Mouse (Mus musculus): ENCODE measurements around the gene C8g. TPM values are rescaled to one million over a fixed set of nuclear protein-coding genes. Genes with fewer than 3 reads are reported as not detected.

The C8g gene
- total and polyA plus RNA-seq, 2 experiments from 2014 or later, result 1.6 to 2.4 TPM

GRCm38 (mm10) chr2:25480541-25480940, 21.0 kb downstream of the C8g start:
- WGBS, result 77% methylated on average over 1 of the region's 1 CpGs
- no peak overlapping the region for H3K9ac ChIP-seq (replicated peaks; ENCODE audit: low read depth, low read length)
- no peaks in the 10 kb centered on the region; the same call in 1 of the 2 replicates for H3K4me1 ChIP-seq (ENCODE audit: control insufficient read depth, insufficient read depth)
- TF ChIP-seq CTCF (IDR thresholded peaks at IDR 0.05; ENCODE audit: low read depth), result no peak
- no peak for TF ChIP-seq EP300 (IDR thresholded peaks at IDR 0.05; ENCODE audit: low read depth)
- ATAC-seq (ENCODE audit: insufficient read depth, low read depth) (no peak), DNase-seq (ENCODE audit: low spot score) (no peak)
- no peaks in the 10 kb centered on the region for H3K27me3 ChIP-seq (ENCODE audit: control insufficient read depth, insufficient read depth, low read length)
- no peak overlapping the region for H3K4me2 ChIP-seq (ENCODE audit: low read depth, low read length)
- H3K36me3 ChIP-seq (replicated peaks; ENCODE audit: control insufficient read depth, insufficient read depth, low read length), result no peaks in the 10 kb centered on the region
- H3K4me3 ChIP-seq (ENCODE audit: low read depth, low read length), result no peak overlapping the region
- no peaks in the 10 kb centered on the region for H3K9me3 ChIP-seq (replicated peaks; ENCODE audit: control insufficient read depth, low read length)
- no peak overlapping the region for H3K27ac ChIP-seq (ENCODE audit: low read depth)

- no peaks in the 10 kb centered on the region for H3K36me3 ChIP-seq (replicated peaks; ENCODE audit: control insufficient read depth, insufficient read depth, low read length)
- no peak for ATAC-seq (ENCODE audit: insufficient read depth, low read depth)
- WGBS, result 67% methylated on average over 10 of the region's 10 CpGs
- H3K9me3 ChIP-seq (replicated peaks; ENCODE audit: control insufficient read depth, low read length), result no peaks in the 10 kb centered on the region
- H3K4me2 ChIP-seq (ENCODE audit: low read depth, low read length), result no peak overlapping the region
- no peaks in the 10 kb centered on the region for H3K27me3 ChIP-seq (ENCODE audit: control insufficient read depth, insufficient read depth, low read length)
- no peak for DNase-seq (ENCODE audit: low spot score)
- no peaks in the 10 kb centered on the region; the same call in 1 of the 2 replicates for H3K4me1 ChIP-seq (ENCODE audit: control insufficient read depth, insufficient read depth)
- H3K27ac ChIP-seq (ENCODE audit: low read depth), result no peak overlapping the region
- TF ChIP-seq CTCF (IDR thresholded peaks at IDR 0.05; ENCODE audit: low read depth) (no peak), EP300 (IDR thresholded peaks at IDR 0.05; ENCODE audit: low read depth) (no peak)
- H3K9ac ChIP-seq (replicated peaks; ENCODE audit: low read depth, low read length), result no peak overlapping the region
- no peak overlapping the region for H3K4me3 ChIP-seq (ENCODE audit: low read depth, low read length)
These were observed 21.8 kb downstream of the C8g start for GRCm38 (mm10) chr2:25479551-25480311.

DNA sequence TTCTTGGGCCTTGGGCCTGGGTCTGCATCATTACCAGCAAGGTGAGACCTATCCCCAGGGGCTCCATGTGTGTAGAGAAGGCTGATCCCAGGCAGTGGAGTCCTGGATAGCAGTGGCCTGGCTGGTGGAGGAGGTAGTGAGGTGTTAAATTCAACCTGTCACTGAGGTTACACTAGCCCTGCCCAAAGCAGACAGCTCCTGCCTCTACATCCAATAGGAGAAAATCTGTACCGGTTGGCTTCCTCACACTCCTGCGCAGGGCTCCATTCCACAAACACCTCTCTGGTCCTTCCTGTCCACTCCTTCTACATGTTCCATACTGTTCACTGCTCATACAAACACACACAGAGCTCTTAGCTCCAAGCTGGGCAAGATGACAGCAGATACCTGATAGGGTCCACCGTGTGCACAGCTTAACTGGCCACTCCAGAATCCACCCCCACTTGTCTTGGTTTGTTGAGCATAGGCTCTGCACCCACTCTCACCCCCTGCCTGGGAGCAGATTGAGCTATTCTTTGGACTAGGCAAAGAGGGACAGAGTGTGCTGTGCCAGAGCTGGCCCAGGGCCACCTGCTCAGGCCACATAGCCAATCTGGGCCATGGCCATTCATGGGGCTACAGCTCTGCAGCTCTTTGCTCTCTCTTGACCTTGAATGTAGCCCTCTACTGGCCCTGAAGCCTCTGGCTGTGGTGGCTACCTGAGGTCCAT, 23.4 kb downstream of the C8g start:
- Histone ChIP-seq H3K36me3 (replicated peaks; ENCODE audit: control insufficient read depth, insufficient read depth, low read length) (no peaks in the 10 kb centered on the region), H3K9me3 (replicated peaks; ENCODE audit: control insufficient read depth, low read length) (no peaks in the 10 kb centered on the region), H3K4me2 (ENCODE audit: low read depth, low read length) (no peak overlapping the region), H3K27me3 (ENCODE audit: control insufficient read depth, insufficient read depth, low read length) (no peaks in the 10 kb centered on the region), H3K9ac (replicated peaks; ENCODE audit: low read depth, low read length) (no peak overlapping the region), H3K4me1 (ENCODE audit: control insufficient read depth, insufficient read depth) (no peaks in the 10 kb centered on the region; the same call in 1 of the 2 replicates), H3K4me3 (ENCODE audit: low read depth, low read length) (no peak overlapping the region), H3K27ac (ENCODE audit: low read depth) (no peak overlapping the region)
- no peak for TF ChIP-seq CTCF (IDR thresholded peaks at IDR 0.05; ENCODE audit: low read depth)
- TF ChIP-seq EP300 (IDR thresholded peaks at IDR 0.05; ENCODE audit: low read depth), result no peak
- DNase-seq (ENCODE audit: low spot score) (no peak), ATAC-seq (ENCODE audit: insufficient read depth, low read depth) (peak; percentile 63)
- WGBS, result 73% methylated on average over 3 of the region's 3 CpGs

- no peak for TF ChIP-seq EP300 (IDR thresholded peaks at IDR 0.05; ENCODE audit: low read depth)
- no peak for TF ChIP-seq CTCF (IDR thresholded peaks at IDR 0.05; ENCODE audit: low read depth)
- no peak for ATAC-seq (ENCODE audit: insufficient read depth, low read depth)
- 82% methylated on average over 8 of the region's 8 CpGs for WGBS
These were observed 24.0 kb downstream of the C8g start for GRCm38 (mm10) chr2:25477541-25477940.

GRCm38 (mm10) chr2:25472550-25472949, 29.0 kb downstream of the C8g start:
- no peak for DNase-seq (ENCODE audit: low spot score)
- Histone ChIP-seq H3K9ac (replicated peaks; ENCODE audit: low read depth, low read length) (no peak overlapping the region), H3K9me3 (replicated peaks; ENCODE audit: control insufficient read depth, low read length) (no peaks in the 10 kb centered on the region), H3K27ac (ENCODE audit: low read depth) (no peak overlapping the region), H3K4me3 (ENCODE audit: low read depth, low read length) (no peak overlapping the region), H3K4me2 (ENCODE audit: low read depth, low read length) (no peak overlapping the region), H3K36me3 (replicated peaks; ENCODE audit: control insufficient read depth, insufficient read depth, low read length) (no peaks in the 10 kb centered on the region), H3K27me3 (ENCODE audit: control insufficient read depth, insufficient read depth, low read length) (no peaks in the 10 kb centered on the region), H3K4me1 (ENCODE audit: control insufficient read depth, insufficient read depth) (peaks cover 23% of the 10 kb centered on the region)
- no peak for TF ChIP-seq EP300 (IDR thresholded peaks at IDR 0.05; ENCODE audit: low read depth)
- TF ChIP-seq CTCF (IDR thresholded peaks at IDR 0.05; ENCODE audit: low read depth), result no peak
- ATAC-seq (ENCODE audit: insufficient read depth, low read depth), result no peak
- 63% methylated on average over 2 of the region's 2 CpGs for WGBS

More at GRCm38 (mm10) chr2:25477541-25477940, 24.0 kb downstream of the C8g start:
- Histone ChIP-seq H3K27me3 (ENCODE audit: control insufficient read depth, insufficient read depth, low read length) (no peaks in the 10 kb centered on the region), H3K9ac (replicated peaks; ENCODE audit: low read depth, low read length) (no peak overlapping the region), H3K36me3 (replicated peaks; ENCODE audit: control insufficient read depth, insufficient read depth, low read length) (no peaks in the 10 kb centered on the region), H3K9me3 (replicated peaks; ENCODE audit: control insufficient read depth, low read length) (no peaks in the 10 kb centered on the region), H3K27ac (ENCODE audit: low read depth) (no peak overlapping the region), H3K4me3 (ENCODE audit: low read depth, low read length) (no peak overlapping the region), H3K4me2 (ENCODE audit: low read depth, low read length) (no peak overlapping the region), H3K4me1 (ENCODE audit: control insufficient read depth, insufficient read depth) (no peaks in the 10 kb centered on the region; the same call in 1 of the 2 replicates)
- DNase-seq (ENCODE audit: low spot score), result no peak
